Mouse (Mus musculus) hindbrain, embryonic 14.5 days (tissue): Measurements from ENCODE around the gene Myo1e. TPM values are rescaled to one million over a fixed set of nuclear protein-coding genes. Genes with fewer than 3 reads are reported as not detected.

Experiments
- ATAC-seq: fragments of 200-750 bp; cut with Nextera tagmentation; 2 replicates; pipeline ENCODE4 v1.8.0; 2017; ENCODE audit warnings: moderate number of reproducible peaks, mild to moderate bottlenecking, moderate TSS enrichment, moderate library complexity; ENCODE audit not compliant: low FRiP score
- DNase-seq: peaks from one replicate; pipeline ENCODE4 v3.0.0-alpha.2; 2015; ENCODE audit warnings: low spot score
- H3K27ac ChIP-seq: fragments of 300-500 bp; sonication (generic); 2 replicates; pipeline ENCODE4 v1.5.1; 2014; ENCODE audit warnings: mild to moderate bottlenecking, moderate library complexity
- H3K27me3 ChIP-seq: fragments of 300-500 bp; sonication (generic); 2 replicates; pipeline ENCODE4 v1.6.1; 2014; ENCODE audit warnings: mild to moderate bottlenecking, low read length, mixed read lengths; ENCODE audit not compliant: control insufficient read depth, insufficient read depth
- H3K36me3 ChIP-seq: fragments of 300-500 bp; sonication (generic); replicated peaks from 2 replicates; pipeline ENCODE4 v1.6.1; 2014; ENCODE audit not compliant: control insufficient read depth, insufficient read depth
- H3K4me1 ChIP-seq: fragments of 300-500 bp; sonication (generic); replicated peaks from 2 replicates; pipeline ENCODE4 v1.6.1; 2014; ENCODE audit warnings: antibody characterized with exemption, low read length, mixed read lengths; ENCODE audit not compliant: control insufficient read depth, insufficient read depth
- H3K4me2 ChIP-seq: fragments of 300-500 bp; sonication (generic); replicated peaks from 2 replicates; pipeline ENCODE4 v1.6.1; 2014; ENCODE audit warnings: mild to moderate bottlenecking, moderate library complexity
- H3K4me3 ChIP-seq: fragments of 300-500 bp; sonication (generic); replicated peaks from 2 replicates; pipeline ENCODE4 v1.5.1; 2014; ENCODE audit warnings: mild to moderate bottlenecking, low read length
- H3K9ac ChIP-seq: fragments of 300-500 bp; sonication (generic); 2 replicates; pipeline ENCODE4 v1.6.1; 2014
- H3K9me3 ChIP-seq: fragments of 300-500 bp; sonication (generic); 2 replicates; pipeline ENCODE4 v1.6.1; 2016; ENCODE audit warnings: low read length; ENCODE audit not compliant: control insufficient read depth
- WGBS: fragments of 180-500 bp; shearing (Covaris S2); extraction: QIAGEN DNeasy Blood & Tissue Kit; methylation state at CpG from one replicate; pipeline ENCODE4 v1.1.7; 2014; 5-methylcytosine and 5-hydroxymethylcytosine counted together
- polyA plus RNA-seq: library from polyadenylated mRNA; unstranded; fragments of >200 nt; fragmentation: Nextera tagmentation; extraction: Ambion mirVana; gene quantifications from 2 replicates; pipeline ENCODE4 v1.2.1, GENCODE M21; 2014

Gene Myo1e
- polyA plus RNA-seq, 1 experiment from 2014 or later: 7.9 TPM

- H3K4me3 ChIP-seq: no peak overlapping the region
- H3K9ac ChIP-seq: no peak overlapping the region
- 23% methylated on average over 10 of the region's 10 CpGs for WGBS
- no peaks in the 10 kb centered on the region for H3K4me1 ChIP-seq
- no peaks in the 10 kb centered on the region for H3K36me3 ChIP-seq
- H3K27me3 ChIP-seq: no peaks in the 10 kb centered on the region
- DNase-seq: no peak
- no peak for ATAC-seq
- H3K27ac ChIP-seq: no peak overlapping the region
- H3K9me3 ChIP-seq: no peaks in the 10 kb centered on the region
- no peak overlapping the region for H3K4me2 ChIP-seq
These were observed 62.2 kb downstream of the Myo1e start for GRCm38 (mm10) chr9:70269349-70269748.

- Histone ChIP-seq H3K9ac (no peak overlapping the region), H3K4me1 (no peaks in the 10 kb centered on the region), H3K27me3 (no peaks in the 10 kb centered on the region), H3K4me3 (no peak overlapping the region), H3K9me3 (no peaks in the 10 kb centered on the region), H3K36me3 (no peaks in the 10 kb centered on the region), H3K4me2 (no peak overlapping the region), H3K27ac (no peak overlapping the region)
- WGBS: 90% methylated on average over 4 of the region's 4 CpGs
- ATAC-seq (no peak), DNase-seq (no peak)
These were observed 63.3 kb downstream of the Myo1e start for GRCm38 (mm10) chr9:70270468-70270867.

DNA sequence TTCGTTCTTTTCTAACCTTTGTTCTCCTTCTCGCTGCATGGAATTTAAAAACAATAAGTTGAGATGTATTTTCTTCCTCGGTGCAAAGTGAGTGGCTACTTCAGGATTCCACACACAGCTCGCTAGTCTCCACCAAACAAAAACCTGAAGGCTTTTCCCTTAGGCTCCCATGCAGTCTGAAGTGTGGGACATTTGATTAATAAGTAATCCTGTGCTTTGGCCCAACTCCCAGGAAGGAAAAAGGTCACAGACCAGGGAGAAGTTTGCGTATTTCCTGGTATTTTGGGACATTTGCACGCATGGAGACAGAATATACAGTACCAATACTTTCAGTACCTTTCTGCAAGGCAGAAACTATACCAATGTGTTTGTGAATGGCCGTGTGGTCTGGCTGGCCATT is 64.0 kb downstream of the Myo1e start:
- H3K4me1 ChIP-seq: no peaks in the 10 kb centered on the region
- H3K27me3 ChIP-seq: no peaks in the 10 kb centered on the region
- no peak overlapping the region for H3K4me2 ChIP-seq
- H3K4me3 ChIP-seq: no peak overlapping the region
- no peaks in the 10 kb centered on the region for H3K36me3 ChIP-seq
- no peak for DNase-seq
- WGBS: 71% methylated on average over 7 of the region's 7 CpGs
- no peak for ATAC-seq
- H3K9me3 ChIP-seq: no peaks in the 10 kb centered on the region
- H3K27ac ChIP-seq: no peak overlapping the region
- H3K9ac ChIP-seq: no peak overlapping the region

- no peak for DNase-seq
- H3K4me1 ChIP-seq: no peaks in the 10 kb centered on the region
- H3K9me3 ChIP-seq: no peaks in the 10 kb centered on the region
- H3K36me3 ChIP-seq: no peaks in the 10 kb centered on the region
- no peak for ATAC-seq
- H3K27me3 ChIP-seq: no peaks in the 10 kb centered on the region
- no peak overlapping the region for H3K27ac ChIP-seq
- 95% methylated on average over 9 of the region's 9 CpGs for WGBS
- no peak overlapping the region for H3K9ac ChIP-seq
- H3K4me3 ChIP-seq: no peak overlapping the region
- H3K4me2 ChIP-seq: no peak overlapping the region
These were observed 64.5 kb downstream of the Myo1e start for GRCm38 (mm10) chr9:70271631-70272030.

- DNase-seq: no peak
- no peak overlapping the region for H3K4me2 ChIP-seq
- no peak overlapping the region for H3K27ac ChIP-seq
- WGBS: 90% methylated on average over 6 of the region's 6 CpGs
- H3K36me3 ChIP-seq: no peaks in the 10 kb centered on the region
- H3K4me1 ChIP-seq: no peaks in the 10 kb centered on the region
- H3K9ac ChIP-seq: no peak overlapping the region
- H3K27me3 ChIP-seq: no peaks in the 10 kb centered on the region
- no peak overlapping the region for H3K4me3 ChIP-seq
- no peak for ATAC-seq
- H3K9me3 ChIP-seq: no peaks in the 10 kb centered on the region
These were observed 66.9 kb downstream of the Myo1e start for GRCm38 (mm10) chr9:70274071-70274470.

- Histone ChIP-seq H3K9me3 (no peaks in the 10 kb centered on the region), H3K4me3 (no peak overlapping the region), H3K4me2 (no peak overlapping the region), H3K27ac (no peak overlapping the region), H3K27me3 (no peaks in the 10 kb centered on the region), H3K9ac (no peak overlapping the region), H3K4me1 (no peaks in the 10 kb centered on the region), H3K36me3 (no peaks in the 10 kb centered on the region)
- ATAC-seq: no peak
- DNase-seq: no peak
- 93% methylated on average over 6 of the region's 6 CpGs for WGBS
These were observed 67.3 kb downstream of the Myo1e start for GRCm38 (mm10) chr9:70274476-70274875.

- no peak overlapping the region for H3K4me2 ChIP-seq
- WGBS: 95% methylated on average over 12 of the region's 12 CpGs
- ATAC-seq (no peak), DNase-seq (no peak)
- no peak overlapping the region for H3K27ac ChIP-seq
- H3K4me1 ChIP-seq: no peaks in the 10 kb centered on the region
- H3K9me3 ChIP-seq: no peaks in the 10 kb centered on the region
- no peaks in the 10 kb centered on the region for H3K27me3 ChIP-seq
- no peaks in the 10 kb centered on the region for H3K36me3 ChIP-seq
- no peak overlapping the region for H3K9ac ChIP-seq
- H3K4me3 ChIP-seq: no peak overlapping the region
These were observed 67.9 kb downstream of the Myo1e start for GRCm38 (mm10) chr9:70274887-70275555.

DNA sequence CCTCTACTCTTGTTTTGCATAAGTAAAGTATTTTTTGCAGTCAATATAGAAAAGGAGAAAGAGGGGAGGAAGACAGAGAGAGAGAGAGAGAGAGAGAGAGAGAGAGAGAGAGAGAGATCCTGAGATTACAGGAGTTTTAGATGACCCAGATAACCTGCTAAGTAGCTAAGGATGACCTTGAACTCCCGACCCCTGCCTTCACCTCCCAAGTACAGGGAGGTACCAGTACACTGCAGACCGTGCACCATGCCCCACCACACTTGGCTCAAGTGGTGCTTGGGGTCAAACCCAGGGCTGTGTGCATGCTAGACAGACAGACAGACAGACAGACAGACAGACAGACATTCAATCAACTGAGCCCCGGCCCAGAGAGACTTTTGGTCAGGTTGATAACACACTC is 69.9 kb downstream of the Myo1e start:
- H3K4me1 ChIP-seq: no peaks in the 10 kb centered on the region
- ATAC-seq (no peak), DNase-seq (no peak)
- H3K27ac ChIP-seq: no peak overlapping the region
- no peaks in the 10 kb centered on the region for H3K27me3 ChIP-seq
- no peaks in the 10 kb centered on the region for H3K9me3 ChIP-seq
- no peak overlapping the region for H3K4me2 ChIP-seq
- H3K4me3 ChIP-seq: no peak overlapping the region
- no peak overlapping the region for H3K9ac ChIP-seq
- no peaks in the 10 kb centered on the region for H3K36me3 ChIP-seq
- 92% methylated on average over 3 of the region's 3 CpGs for WGBS

DNA sequence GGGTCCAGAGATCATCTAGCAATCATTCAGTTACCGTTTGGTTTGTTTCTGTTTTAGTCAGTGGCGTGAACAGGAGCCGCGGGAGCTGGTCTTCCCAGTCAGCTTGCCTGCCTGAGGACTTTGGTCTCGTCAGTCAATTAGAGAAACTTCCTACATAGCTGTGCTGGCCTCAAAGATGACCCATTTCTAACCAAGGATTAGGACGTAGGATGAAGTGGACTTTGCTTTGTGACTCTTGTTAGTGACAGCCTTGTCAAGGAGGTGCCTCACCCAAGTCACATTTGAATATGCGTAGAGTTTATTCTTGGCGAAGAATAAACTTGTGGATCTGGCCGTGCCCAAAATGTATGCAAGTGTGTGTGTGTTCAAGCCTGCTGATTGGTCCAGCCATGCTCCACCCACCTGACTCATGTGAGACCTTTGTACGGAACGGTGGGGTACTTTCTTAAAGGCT is 70.4 kb downstream of the Myo1e start:
- H3K36me3 ChIP-seq: no peaks in the 10 kb centered on the region
- no peak overlapping the region for H3K4me3 ChIP-seq
- no peaks in the 10 kb centered on the region for H3K9me3 ChIP-seq
- H3K4me2 ChIP-seq: no peak overlapping the region
- WGBS: 89% methylated on average over 11 of the region's 11 CpGs
- no peak overlapping the region for H3K27ac ChIP-seq
- ATAC-seq: no peak
- no peak for DNase-seq
- H3K4me1 ChIP-seq: no peaks in the 10 kb centered on the region
- no peak overlapping the region for H3K9ac ChIP-seq
- no peaks in the 10 kb centered on the region for H3K27me3 ChIP-seq

DNA sequence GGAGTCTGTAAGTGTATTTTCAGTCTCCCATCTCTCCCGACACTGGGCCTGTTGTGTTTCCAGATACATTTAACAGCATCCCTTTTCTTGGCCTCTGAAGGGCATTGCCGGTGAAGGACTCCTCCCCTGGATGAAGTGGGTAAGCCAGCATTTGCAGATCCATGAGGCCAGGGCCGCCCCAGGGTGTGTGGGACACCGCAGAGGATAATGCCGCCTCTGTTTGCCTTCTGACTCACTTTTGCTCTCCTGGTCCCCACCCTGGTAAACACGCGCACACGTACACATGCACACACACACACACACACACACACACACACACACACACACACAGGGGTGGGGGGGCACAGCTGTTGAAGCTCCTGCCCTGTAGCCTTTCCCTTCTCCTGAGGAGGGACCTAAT is 74.3 kb downstream of the Myo1e start:
- DNase-seq: no peak
- H3K4me2 ChIP-seq: no peak overlapping the region
- no peaks in the 10 kb centered on the region for H3K4me1 ChIP-seq
- no peaks in the 10 kb centered on the region for H3K27me3 ChIP-seq
- WGBS: 90% methylated on average over 8 of the region's 8 CpGs
- H3K36me3 ChIP-seq: no peaks in the 10 kb centered on the region
- no peaks in the 10 kb centered on the region for H3K9me3 ChIP-seq
- no peak for ATAC-seq
- H3K9ac ChIP-seq: no peak overlapping the region
- no peak overlapping the region for H3K4me3 ChIP-seq
- H3K27ac ChIP-seq: no peak overlapping the region
